Mouse (Mus musculus) adrenal gland, adult 2 months (tissue): ENCODE data around the gene Mt3. TPM values are rescaled to one million over a fixed set of nuclear protein-coding genes. Genes with fewer than 3 reads are reported as not detected.
"Not testable (repeated sequence)": the region's sequence is repeated elsewhere in the genome, so short reads cannot be mapped to it uniquely, and the experiment has no call there.

ENCODE experiments used
- DNase-seq: peaks from one replicate; pipeline ENCODE4 v3.0.0; 2021
- long read RNA-seq: library from polyadenylated mRNA; stranded (forward); transcript quantifications from one replicate; pipeline ENCODE4 v2.0.0, GENCODE M21; 2021
- polyA plus RNA-seq: library from polyadenylated mRNA; depleted of rRNA; stranded (reverse); fragments of >200 nt; gene quantifications from 2 replicates; pipeline ENCODE4 v1.2.3, GENCODE M21; 2012; rRNA removed
- total RNA-seq, 2 experiments: library from RNA; stranded (reverse); gene quantifications; 2 replicates each; pipeline ENCODE4 v1.2.3; 2021

The Mt3 gene
- total RNA-seq (1 to 10 TPM; 4.1 to 4.7 TPM), polyA plus RNA-seq (1.0 and 1.9 TPM in 2 replicates)
- long read RNA-seq, partial matches to known transcripts = 0 of 4 reads
- long read RNA-seq, other reads (novel, unspliced or antisense) = 0 of 4 reads

DNA sequence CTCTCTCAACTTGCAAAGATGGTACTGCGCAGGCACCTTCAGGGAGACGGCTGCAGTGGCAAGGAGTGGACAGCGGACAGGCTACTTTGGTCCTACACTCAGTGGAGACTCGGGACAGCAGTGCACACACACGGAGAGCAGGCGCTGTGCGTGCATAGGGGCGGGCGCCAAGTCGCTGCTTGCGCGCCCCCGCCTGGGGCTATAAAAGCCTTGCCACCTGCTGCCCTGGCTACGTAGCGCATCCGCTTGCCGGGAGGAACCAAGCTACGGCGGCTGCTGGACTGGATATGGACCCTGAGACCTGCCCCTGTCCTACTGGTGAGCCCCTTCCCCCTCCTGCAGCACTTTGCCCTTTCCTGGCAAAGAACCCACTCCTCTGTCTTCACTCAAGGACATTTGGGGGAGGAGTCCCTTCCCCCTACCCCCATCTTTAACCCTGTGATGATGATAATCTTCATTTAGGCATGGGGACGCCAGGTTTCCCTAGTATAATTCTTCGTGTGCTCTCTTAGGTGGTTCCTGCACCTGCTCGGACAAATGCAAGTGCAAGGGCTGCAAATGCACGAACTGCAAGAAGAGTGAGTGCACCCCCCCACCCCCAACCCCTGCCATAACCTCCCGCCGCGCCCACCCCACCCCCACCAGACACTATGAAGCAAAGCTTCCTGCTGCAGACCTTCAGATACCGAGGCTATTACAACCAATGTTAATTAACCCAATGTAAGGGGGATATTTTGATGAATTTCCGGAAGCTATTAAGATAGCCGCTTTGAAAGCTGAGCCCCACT, at the start of gene Mt3:
Mt3 (plus strand) TSS at position 95 of the 788 bp plus-strand sequence.
- DNase-seq = peak; percentile 54

DNA sequence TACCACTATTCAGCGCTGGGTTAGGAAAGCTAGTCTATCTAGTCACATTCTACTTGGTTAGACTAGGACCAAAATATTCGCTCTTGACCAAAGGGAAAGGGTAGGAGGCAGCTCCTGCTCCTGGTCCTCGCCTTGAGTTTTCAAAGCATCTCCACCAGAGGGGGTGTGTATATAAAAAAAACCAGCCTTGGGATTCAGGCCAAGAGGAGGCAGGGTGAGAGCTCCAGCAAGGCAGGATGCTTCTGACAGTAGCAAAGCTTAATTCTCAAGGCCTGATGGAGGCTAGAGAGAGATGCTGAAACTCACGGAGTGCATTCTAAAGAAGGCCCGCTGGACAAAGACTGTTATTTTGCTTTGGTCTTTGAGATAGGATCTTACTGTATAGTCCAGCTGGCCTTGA, 48.3 kb upstream of the Mt3 start:
- DNase-seq = peak; percentile 58

DNA sequence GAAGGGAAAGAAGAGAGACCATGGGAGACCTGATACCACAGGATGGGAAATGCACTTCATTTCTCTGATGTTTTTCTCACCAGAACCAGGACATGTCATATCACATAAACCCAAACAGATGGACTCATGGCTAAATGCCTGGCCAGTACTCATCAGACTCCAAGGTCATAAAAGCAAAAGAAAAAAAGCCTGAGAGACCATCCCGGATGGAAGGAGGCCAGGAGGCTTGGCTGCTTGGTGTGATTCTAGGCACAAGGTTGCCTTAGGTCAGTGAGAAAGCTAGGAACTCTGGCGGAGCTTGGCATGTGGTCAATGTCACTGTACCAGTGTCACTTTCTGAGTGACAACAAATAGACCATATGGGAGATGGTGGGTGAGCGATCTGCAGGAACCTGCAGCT, 44.5 kb upstream of the Mt3 start:
- peak; percentile 79 for DNase-seq

DNA sequence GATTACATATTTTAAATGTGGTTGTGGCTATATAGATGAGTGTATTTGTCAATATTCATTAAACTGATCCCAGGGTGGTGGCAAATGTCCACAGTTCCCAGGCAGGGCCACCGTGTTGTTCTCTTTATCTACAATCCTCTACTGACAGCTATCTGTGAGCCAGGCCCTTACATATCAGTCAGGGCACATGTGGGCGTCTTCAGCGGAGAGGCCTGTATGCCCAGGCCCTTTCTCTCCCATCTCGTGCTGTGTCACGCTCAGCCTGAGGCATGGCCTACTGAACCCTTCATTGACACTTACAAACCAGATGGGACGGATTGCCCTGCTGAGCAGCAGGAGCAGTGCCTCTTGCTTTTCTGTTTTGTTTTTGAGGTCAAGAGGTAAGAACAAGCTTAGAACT, 43.0 kb upstream of the Mt3 start:
- no peak for DNase-seq

DNA sequence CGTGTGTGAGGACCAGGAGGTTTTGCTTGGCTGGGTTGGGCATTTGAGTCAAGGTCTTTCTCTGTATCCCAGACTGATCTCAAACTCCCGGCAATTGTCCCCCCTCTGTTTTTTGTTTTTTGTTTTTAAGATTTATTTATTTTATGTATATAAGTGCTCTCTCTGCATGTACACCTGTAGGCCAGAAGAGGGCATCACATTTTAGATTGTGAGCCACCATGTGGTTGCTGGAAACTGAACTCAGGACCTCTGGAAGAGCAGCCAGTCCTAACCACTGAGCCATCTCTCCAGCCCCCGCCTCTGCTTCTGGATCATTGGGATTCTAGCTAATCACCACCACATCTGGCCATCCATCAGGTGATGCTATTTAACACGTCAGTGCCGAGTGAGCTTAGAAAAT, 42.6 kb upstream of the Mt3 start:
- DNase-seq = no peak

DNA sequence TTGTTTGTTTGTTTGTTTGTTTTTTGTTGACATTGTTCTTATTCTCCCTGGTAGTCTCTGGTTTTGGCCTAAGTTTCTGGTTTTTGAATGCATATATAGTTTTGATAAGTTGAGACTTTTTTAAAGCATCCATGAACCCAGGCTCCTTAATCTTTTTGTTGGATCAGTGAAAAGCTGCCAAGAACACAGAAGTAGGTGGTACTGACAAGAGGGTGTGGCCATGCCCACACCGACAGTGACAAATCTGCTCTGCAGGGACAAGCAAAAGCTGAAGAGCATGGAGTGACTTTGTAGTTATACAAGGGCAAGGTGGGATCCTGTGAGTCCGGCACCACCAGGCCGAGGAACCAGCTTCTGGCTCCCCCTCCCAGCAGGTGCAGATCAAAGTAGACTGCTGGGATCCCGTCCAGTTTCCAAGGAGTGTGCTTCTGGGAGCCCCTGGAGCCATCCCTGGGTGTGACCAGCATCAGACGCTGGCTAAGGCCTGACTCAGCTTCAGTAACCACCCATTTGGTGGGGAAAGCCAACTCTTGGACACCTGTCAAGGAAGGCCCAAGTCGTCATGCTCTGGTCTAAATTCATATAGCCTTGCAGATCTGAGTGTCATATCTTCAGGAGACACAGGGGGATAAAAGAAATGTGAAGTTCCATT, 41.8 kb upstream of the Mt3 start:
- no peak for DNase-seq

DNA sequence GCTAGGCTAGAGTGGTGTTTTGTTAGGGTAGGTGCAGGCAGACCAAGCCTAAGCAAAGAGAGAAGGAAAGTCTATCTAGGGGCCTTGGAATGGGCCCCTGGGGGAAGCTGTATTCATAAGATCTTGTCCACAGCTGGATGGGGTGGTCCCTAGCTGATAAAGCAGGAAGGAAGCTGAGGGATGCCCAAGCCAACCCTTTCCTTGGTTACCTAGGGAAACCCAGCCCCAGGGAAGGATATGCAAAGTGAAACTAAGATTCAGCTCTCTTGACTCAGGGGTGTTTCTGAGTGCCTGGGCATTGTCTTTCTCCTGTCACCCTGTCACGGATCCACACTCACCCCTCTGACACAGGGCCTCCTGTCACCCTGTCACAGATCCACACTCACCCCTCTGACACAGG, 39.0 kb upstream of the Mt3 start:
- DNase-seq = no peak

DNA sequence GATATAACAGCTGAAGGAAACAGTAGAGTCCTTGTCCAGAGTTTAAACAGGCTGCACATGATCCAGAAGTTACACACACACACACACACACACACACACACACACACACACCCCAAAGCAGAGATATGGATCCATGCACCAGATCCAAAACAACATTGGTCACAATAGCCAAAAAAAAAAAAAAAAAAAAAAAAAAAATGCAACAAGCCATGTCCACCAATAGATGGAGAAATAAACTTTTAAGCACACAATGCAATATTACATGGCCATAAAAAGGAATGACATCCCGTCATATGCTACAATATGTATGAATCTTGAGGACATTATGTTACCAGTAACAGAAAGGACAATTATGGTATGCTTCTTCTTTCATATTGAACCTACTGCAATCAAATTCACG, 38.4 kb upstream of the Mt3 start:
- no peak for DNase-seq

DNA sequence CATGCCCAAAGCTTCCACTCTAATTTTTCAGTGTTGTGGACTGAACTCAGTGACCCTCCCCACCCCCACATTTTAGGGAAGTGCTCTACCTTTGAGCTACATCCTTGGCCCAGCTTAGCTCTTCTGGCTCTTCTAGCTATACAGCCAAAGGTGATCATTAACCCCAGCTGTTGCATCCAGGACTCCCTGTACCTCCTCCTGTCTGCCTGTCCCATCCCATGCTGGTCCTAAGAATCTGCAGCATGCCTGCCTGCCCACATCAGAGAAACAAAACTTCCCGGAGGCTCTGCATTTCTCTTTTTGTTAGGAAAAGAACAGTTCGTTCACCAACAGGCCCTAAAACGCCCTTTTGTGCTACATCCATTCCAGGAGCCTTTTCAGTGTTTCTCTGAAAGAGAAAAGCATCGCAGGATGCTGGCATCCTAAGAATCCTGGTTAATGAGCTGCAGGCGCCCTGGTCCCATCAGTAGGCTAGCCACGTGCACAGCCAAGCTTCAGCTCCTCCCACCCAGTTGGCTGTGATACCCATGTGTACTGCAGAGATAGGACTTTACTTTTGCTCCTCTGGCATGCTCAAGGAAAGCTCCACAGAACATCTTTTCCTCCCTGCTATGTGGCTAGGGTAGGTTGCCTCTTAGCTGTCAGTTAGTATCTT, 33.5 kb upstream of the Mt3 start:
- no peak for DNase-seq

DNA sequence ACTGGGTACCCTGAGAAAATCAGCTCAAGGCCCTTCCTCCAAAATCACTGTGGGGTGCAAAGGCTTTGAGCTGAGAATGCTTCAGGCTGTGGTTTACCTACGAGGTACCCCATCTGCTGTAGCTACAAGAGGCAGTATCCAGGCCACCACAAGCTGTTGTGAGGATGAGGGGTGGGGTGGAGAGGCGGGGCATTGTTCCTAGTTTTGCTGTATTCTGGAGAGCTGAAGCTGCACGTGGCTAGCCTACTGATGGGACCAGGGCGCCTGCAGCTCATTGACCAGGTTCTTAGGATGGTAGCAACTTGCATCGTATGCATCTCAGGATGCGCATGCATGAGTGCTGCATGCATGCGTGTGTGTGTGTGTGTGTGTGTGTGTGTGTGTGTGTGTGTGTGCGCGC, 30.8 kb upstream of the Mt3 start:
- no peak for DNase-seq

DNA sequence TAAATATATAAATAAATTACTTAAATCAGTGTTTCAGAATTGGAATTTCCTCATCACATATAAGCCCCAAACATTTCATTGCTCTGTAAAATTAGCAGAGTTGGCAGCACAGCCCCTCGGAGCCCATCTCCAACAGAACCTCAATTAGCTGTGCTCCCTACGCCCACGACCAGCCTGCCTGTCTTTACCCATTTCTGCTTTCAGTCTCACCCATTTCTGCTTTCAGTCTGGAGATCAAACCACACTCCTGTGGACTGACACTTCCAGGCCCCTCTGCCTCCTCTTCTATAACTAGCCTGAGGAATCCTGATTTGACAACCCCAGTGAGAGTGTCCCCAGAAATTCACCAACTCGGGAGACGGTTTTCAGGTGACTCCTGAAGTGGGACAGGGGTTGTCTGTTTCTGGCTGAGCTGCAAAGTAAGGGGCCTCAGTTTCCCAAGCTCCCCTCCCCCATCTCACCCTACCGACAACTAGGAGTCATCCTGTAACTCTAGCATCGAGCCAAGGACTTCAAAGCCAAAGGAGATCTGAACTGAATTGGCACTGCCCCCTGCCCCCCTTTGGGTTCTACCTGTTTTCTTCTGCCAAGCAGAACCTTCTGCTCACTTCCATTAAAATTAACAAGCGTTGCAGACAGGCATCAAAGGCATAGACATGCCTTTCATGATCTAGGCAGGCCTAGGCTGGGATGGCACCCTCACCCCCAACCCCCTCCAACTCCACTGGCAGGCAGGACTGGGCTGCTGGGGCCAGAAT, 29.5 kb upstream of the Mt3 start:
- DNase-seq = no peak

DNA sequence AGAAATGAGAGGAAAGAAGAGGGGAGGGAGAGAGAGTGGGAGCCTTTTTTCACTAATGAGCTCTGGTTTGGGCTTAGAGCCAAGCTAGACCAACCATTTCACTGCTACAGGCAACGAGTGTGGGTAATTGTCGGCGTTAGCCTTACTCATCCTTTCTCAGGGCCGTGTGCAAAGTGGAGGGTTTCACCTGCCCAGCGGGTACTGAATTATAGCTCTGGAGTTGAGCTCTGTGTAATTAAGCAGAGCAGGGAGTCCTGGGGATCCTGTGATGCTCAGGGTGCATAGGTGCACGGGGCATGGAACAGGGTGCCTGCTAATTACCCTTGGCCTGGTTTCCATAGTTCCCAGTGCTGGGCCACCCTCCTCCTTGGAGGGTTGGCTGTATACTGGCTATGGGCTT, 24.7 kb upstream of the Mt3 start:
- DNase-seq = no peak

DNA sequence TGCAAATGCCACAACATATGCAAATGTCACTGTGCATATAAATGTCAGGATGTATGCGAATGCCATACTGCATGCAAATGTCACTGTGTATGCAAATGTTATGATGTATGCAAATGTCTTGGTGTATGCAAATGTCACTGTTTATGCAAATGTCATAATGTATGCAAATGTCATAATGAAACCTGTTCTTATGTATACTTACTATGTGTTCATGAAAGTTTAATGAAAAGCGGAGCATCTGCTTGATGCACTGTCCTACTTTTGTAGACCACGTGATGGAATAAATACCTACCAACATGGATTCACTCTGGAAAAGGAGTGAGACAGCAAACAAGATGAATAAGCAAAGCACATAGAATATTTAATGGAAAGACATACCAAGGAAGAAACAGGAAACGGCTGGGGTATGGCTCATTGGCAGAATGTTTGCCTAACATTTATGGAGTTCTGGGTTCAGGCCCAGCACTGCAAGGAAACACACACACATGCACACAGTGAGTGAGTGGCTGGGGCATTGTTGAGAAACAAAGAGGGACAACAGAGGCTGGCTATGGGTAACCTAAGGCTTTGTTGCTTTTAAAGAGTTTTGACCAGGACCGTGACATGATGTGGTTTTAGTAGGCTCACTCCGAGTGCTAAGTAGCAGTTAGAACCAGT, 23.1 kb upstream of the Mt3 start:
- DNase-seq = no peak

DNA sequence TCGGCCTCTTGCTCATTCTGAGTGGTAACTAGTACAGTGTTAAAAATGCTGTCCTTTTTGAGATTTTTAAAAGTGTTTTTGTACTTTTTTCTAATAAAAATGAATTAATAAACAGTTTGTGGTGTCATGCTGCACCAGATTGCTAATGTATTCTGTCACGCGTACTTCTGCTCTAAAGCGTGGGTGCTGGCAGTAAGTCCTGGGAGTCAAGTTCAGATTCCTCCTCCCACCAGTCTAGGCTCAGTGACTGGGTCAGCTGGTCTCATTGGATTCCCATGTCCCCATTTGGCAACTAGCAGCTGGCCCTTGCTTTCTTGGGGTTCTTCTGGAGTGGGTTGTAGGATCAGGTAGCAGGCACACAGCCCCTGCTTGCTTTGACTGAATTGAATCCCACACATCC, 22.3 kb upstream of the Mt3 start:
- DNase-seq = no peak

DNA sequence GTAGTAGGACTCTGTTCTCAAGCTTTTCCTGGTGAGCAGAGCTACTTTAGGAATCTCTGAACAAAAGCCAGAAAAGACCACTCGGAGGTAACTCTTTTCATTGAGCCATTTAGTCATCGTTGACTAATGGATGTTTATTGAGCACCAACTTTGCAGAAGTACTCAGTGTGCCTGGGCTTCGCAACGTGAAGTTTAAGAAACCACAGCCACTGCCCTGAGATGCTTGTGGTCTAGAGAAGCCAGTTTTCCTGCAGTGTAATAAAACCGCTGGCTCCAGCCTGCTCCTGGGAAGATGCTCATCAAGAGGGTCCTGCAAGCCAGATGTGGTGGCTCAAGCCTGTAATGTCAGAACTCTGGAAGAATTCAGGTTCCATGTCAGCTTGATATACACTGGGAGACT, 20.3 kb upstream of the Mt3 start:
- DNase-seq = no peak

DNA sequence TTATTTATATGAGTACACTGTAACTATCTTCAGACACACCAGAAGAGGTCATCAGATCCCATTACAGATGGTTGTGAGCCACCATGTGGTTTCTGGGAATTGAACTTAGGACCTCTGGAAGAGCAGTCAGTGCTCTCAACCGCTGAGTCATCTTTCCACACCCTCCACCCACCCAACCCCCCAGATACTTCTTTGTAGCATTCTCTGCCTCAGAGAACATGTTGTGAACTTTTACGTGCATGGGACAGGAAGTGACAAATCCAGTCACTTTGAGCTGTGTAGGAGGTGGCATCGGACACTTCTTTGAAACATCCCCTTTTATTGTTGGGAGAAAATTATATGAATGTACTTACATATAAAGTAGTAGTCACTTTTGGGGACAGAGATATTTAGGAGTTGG, 17.8 kb upstream of the Mt3 start:
- DNase-seq = not testable (repeated sequence)

DNA sequence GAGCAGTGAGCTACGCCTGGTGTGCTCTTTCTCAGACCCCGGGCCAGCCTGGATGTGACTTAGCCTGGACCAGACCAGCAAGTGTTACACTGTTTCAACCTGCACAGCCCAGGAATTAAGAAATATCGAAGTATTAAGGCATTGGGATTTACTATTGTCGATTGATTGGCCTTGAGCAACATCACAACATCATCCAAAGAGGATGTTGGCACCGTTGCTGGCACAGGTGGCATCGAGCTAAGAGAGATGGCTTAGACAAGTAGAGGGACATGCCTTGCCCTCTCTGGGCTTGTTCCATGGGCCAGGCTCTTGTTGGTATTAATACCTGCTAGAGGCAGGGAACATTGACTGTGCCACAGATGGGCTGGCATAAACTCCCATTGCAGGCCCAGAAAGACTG, 16.9 kb upstream of the Mt3 start:
- no peak for DNase-seq

DNA sequence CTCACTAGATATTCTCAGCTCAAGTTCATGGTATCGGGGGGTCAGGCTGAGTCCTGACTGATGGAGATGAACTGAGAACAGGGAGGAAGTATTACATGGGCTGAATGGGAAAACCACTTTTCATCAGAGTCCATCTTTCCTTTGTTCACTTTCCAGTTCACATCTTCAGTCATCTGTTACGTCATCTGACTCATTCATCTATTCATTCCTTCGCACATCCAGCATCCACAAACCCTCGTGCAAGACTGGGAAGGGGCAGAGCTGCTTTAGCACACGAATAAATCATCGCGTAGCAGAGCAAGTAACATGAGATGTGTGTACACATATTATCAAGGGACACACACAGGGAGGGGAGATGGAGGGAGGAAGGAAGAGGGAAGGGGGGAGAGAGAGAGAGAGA, 16.2 kb upstream of the Mt3 start:
- DNase-seq = no peak

DNA sequence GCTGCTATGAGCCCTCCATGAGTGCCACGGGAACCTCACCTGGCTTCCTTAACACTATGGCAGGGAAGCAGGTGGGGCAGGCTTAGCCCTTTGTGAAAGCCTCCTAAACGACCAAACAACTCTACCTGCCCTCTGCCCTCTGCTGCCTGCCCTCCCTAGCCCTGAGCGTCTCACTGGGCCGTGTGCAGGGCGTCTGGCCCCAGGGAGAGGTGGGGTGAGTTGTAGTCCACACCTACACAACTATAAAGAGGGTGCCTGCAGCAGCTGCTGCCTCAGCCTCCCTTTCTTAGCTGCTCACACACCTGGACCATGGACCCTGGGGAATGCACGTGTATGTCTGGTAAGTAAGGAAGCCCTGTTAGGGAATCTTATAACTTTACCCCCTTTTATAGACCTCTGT, 15.5 kb upstream of the Mt3 start, which contains the start of gene Mt4:
Mt4 (plus strand) TSS at position 265 of the 400 bp plus-strand sequence.
- DNase-seq = no peak

DNA sequence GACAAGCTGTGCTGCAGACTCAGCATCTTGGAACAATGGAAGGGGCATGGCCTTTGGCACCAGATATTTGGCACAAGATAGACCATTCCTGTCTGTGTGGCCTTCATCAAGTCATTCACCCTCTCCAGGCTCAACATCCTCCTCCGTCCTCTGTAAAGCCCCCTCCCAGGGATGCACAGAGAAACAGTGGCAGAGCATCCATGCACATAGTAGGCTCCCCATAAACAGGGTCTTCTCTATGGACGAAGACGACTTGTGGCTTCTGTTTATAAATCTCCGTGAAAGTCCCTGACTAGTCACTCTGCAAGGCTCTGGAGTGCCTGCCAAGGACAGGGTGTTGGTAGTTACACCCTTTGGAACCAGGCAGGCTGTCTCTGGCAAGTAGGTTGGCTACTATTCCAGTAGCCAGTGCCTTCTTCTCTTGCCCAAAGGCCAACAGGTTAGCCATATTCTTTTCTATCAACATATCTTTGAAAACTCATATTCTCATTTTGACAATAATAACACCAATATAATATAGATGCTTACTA, 12.1 kb upstream of the Mt3 start:
- DNase-seq = peak; percentile 55

DNA sequence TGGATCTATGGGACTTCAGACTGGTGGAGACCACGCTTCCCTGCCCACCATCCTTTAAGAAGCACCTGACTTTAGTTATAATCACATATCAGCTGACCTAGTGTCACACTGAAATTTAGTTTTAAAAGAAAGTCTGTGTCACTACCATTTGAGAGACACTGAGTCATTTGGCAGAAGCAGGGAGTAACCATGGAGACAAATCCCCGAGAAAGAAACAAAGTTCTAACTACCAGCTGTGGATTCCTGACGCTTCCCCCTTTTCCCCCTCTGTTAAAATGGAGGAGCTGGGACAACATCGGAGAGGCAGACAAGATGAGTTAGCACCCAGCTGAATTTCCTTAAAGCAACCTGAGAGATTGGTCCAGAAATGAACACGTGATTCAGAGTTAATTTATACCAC, 4.2 kb upstream of the Mt3 start:
- DNase-seq = no peak

DNA sequence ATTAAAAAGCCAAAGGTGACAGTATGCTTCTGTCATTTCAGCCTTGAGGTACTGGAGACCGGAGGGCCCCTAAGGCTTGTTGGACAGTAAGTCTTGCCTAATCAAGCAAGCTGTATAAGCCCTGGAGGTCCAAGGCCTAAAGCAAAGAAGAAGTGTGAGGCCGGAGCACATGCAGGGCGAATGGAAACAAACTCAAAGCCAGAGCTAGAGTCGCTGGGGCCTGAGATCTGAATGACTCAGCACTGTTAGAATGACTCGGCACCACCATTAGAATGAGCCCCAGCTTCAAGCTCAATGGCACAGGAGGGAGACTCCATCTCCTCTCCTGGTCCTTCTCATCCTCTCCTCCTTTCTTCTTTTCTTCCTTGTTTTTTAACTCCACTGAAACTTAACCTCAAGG, 1.5 kb upstream of the Mt3 start:
- DNase-seq = no peak
